Mouse (Mus musculus) hindbrain, postnatal 0 days (tissue): ENCODE data around the gene 4921536K21Rik. TPM values are rescaled to one million over a fixed set of nuclear protein-coding genes. Genes with fewer than 3 reads are reported as not detected.

Experiments
- ATAC-seq: fragments of 200-750 bp; cut with Nextera tagmentation; 2 replicates; pipeline ENCODE4 v1.8.0; 2017; ENCODE audit warnings: mild to moderate bottlenecking, moderate TSS enrichment, moderate library complexity
- DNase-seq: peaks from one replicate; pipeline ENCODE4 v3.0.0-alpha.2; 2015; ENCODE audit warnings: low spot score
- H3K27ac ChIP-seq: fragments of 300-500 bp; sonication (generic); 2 replicates; pipeline ENCODE4 v1.5.1; 2014; ENCODE audit warnings: mild to moderate bottlenecking
- H3K27me3 ChIP-seq: fragments of 300-500 bp; sonication (generic); 2 replicates; pipeline ENCODE4 v1.6.1; 2014; ENCODE audit warnings: low read length, mixed read lengths; ENCODE audit not compliant: insufficient read depth
- H3K36me3 ChIP-seq: fragments of 300-500 bp; sonication (generic); 2 replicates; pipeline ENCODE4 v1.6.1; 2014; ENCODE audit warnings: low read length, mixed read lengths; ENCODE audit not compliant: insufficient read depth
- H3K4me1 ChIP-seq: fragments of 300-500 bp; sonication (generic); 2 replicates; pipeline ENCODE4 v1.6.1; 2014; ENCODE audit warnings: antibody characterized with exemption, low read length, mixed read lengths; ENCODE audit not compliant: insufficient read depth
- H3K4me2 ChIP-seq: fragments of 300-500 bp; sonication (generic); 2 replicates; pipeline ENCODE4 v1.6.1; 2014; ENCODE audit warnings: low read depth, mild to moderate bottlenecking, low read length, moderate library complexity, mixed read lengths
- H3K4me3 ChIP-seq: fragments of 300-500 bp; sonication (generic); 2 replicates; pipeline ENCODE4 v1.5.1; 2014; ENCODE audit warnings: low read length
- H3K9ac ChIP-seq: fragments of 300-500 bp; sonication (generic); replicated peaks from 2 replicates; pipeline ENCODE4 v1.6.1; 2014; ENCODE audit warnings: mild to moderate bottlenecking, low read length, moderate library complexity, mixed read lengths
- H3K9me3 ChIP-seq: fragments of 300-500 bp; sonication (generic); 2 replicates; pipeline ENCODE4 v1.6.1; 2016; ENCODE audit warnings: low read length, mixed read lengths
- CTCF ChIP-seq: IDR thresholded peaks from 2 replicates; pipeline ENCODE4 v1.5.1; 2016; ENCODE audit warnings: antibody characterized with exemption, control low read depth, low read depth
- WGBS: fragments of 180-500 bp; shearing (Covaris S2); extraction: QIAGEN DNeasy Blood & Tissue Kit; methylation state at CpG from one replicate; pipeline ENCODE4 v1.1.7; 2014; 5-methylcytosine and 5-hydroxymethylcytosine counted together
- polyA plus RNA-seq: library from polyadenylated mRNA; unstranded; fragments of >200 nt; fragmentation: Nextera tagmentation; extraction: Ambion mirVana; gene quantifications from 2 replicates; pipeline ENCODE4 v1.2.1, GENCODE M21; 2015
- total RNA-seq: library from RNA; depleted of rRNA; stranded (reverse); fragments of >200 nt; gene quantifications from 2 replicates; pipeline ENCODE4 v1.2.3, GENCODE M21; 2014; rRNA removed

4921536K21Rik gene
- total and polyA plus RNA-seq, 2 experiments from 2014 or later, result 0.21 to 0.41 TPM

GRCm38 (mm10) chr11:3851872-3852271 is 43.0 kb downstream of the 4921536K21Rik start:
- 69% methylated on average over 4 of the region's 4 CpGs for WGBS
- DNase-seq, result no peak
- TF ChIP-seq CTCF, result no peak
- no peak for ATAC-seq
- Histone ChIP-seq H3K9ac (no peak overlapping the region), H3K27ac (no peak overlapping the region), H3K4me3 (no peak overlapping the region), H3K4me1 (no peaks in the 10 kb centered on the region), H3K4me2 (no peak overlapping the region), H3K9me3 (no peaks in the 10 kb centered on the region), H3K36me3 (no peaks in the 10 kb centered on the region), H3K27me3 (no peaks in the 10 kb centered on the region)

- no peak overlapping the region for H3K4me3 ChIP-seq
- no peak for ATAC-seq
- H3K27me3 ChIP-seq, result no peaks in the 10 kb centered on the region
- TF ChIP-seq CTCF, result no peak
- H3K27ac ChIP-seq, result peak overlapping the region; percentile 45; the same call in 1 of the 2 replicates
- DNase-seq, result no peak
- no peak overlapping the region for H3K9ac ChIP-seq
- no peaks in the 10 kb centered on the region for H3K36me3 ChIP-seq
- 65% methylated on average over 5 of the region's 5 CpGs for WGBS
- H3K9me3 ChIP-seq, result no peaks in the 10 kb centered on the region
- no peaks in the 10 kb centered on the region for H3K4me1 ChIP-seq
- H3K4me2 ChIP-seq, result no peak overlapping the region
Measured at GRCm38 (mm10) chr11:3850746-3851277, 44.1 kb downstream of the 4921536K21Rik start.

- 62% methylated on average over 2 of the region's 2 CpGs for WGBS
- ATAC-seq, result peak; percentile 21; the same call in 1 of the 2 replicates
- TF ChIP-seq CTCF, result no peak
Measured at GRCm38 (mm10) chr11:3850315-3850614, 44.6 kb downstream of the 4921536K21Rik start.

GRCm38 (mm10) chr11:3849469-3850314 is 45.2 kb downstream of the 4921536K21Rik start:
- H3K9me3 ChIP-seq, result no peaks in the 10 kb centered on the region
- H3K4me2 ChIP-seq, result no peak overlapping the region
- WGBS, result 70% methylated on average over 15 of the region's 15 CpGs
- ATAC-seq, result peak; percentile 58; the same call in 1 of the 2 replicates
- H3K27ac ChIP-seq, result peak overlapping the region; percentile 59
- no peak for TF ChIP-seq CTCF
- H3K9ac ChIP-seq, result no peak overlapping the region
- no peaks in the 10 kb centered on the region for H3K36me3 ChIP-seq
- H3K4me1 ChIP-seq, result no peaks in the 10 kb centered on the region
- no peaks in the 10 kb centered on the region for H3K27me3 ChIP-seq
- no peak overlapping the region for H3K4me3 ChIP-seq
- DNase-seq, result peak; percentile 23

More at GRCm38 (mm10) chr11:3850315-3850614, 44.6 kb downstream of the 4921536K21Rik start:
- no peak overlapping the region for H3K9ac ChIP-seq
- peak overlapping the region; percentile 59 for H3K27ac ChIP-seq
- H3K27me3 ChIP-seq, result no peaks in the 10 kb centered on the region
- no peaks in the 10 kb centered on the region for H3K4me1 ChIP-seq
- H3K4me3 ChIP-seq, result no peak overlapping the region
- no peak overlapping the region for H3K4me2 ChIP-seq
- H3K36me3 ChIP-seq, result no peaks in the 10 kb centered on the region
- no peaks in the 10 kb centered on the region for H3K9me3 ChIP-seq
- no peak for DNase-seq

- Histone ChIP-seq H3K4me2 (no peak overlapping the region), H3K36me3 (no peaks in the 10 kb centered on the region), H3K9me3 (no peaks in the 10 kb centered on the region), H3K4me1 (no peaks in the 10 kb centered on the region), H3K27me3 (no peaks in the 10 kb centered on the region), H3K27ac (no peak overlapping the region), H3K9ac (no peak overlapping the region), H3K4me3 (no peak overlapping the region)
- WGBS, result 42% methylated on average over 2 of the region's 2 CpGs
- no peak for ATAC-seq
- no peak for TF ChIP-seq CTCF
- DNase-seq, result no peak
Measured at GRCm38 (mm10) chr11:3846351-3846750, 48.5 kb downstream of the 4921536K21Rik start.

GRCm38 (mm10) chr11:3843943-3844734 is 50.8 kb downstream of the 4921536K21Rik start:
- H3K9me3 ChIP-seq, result no peaks in the 10 kb centered on the region
- H3K27me3 ChIP-seq, result no peaks in the 10 kb centered on the region
- H3K4me1 ChIP-seq, result no peaks in the 10 kb centered on the region
- no peaks in the 10 kb centered on the region for H3K36me3 ChIP-seq
- ATAC-seq (no peak), DNase-seq (no peak)
- H3K9ac ChIP-seq, result no peak overlapping the region
- H3K4me3 ChIP-seq, result no peak overlapping the region
- no peak overlapping the region for H3K4me2 ChIP-seq
- 67% methylated on average over 17 of the region's 17 CpGs for WGBS
- no peak for TF ChIP-seq CTCF
- no peak overlapping the region for H3K27ac ChIP-seq

Other genes starting within 250 kb of the 4921536K21Rik start
- gene Morc2a, start 245.9 kb downstream of the 4921536K21Rik start, total RNA-seq, result 34.9 and 36.2 TPM in 2 replicates
- 17.1 and 17.7 TPM in 2 replicates for gene Morc2a, start 245.9 kb downstream of the 4921536K21Rik start, polyA plus RNA-seq
- gene Osbp2, start 31.2 kb downstream of the 4921536K21Rik start, total RNA-seq, result 78.3 and 87.5 TPM in 2 replicates
- gene Osbp2, start 31.2 kb downstream of the 4921536K21Rik start, polyA plus RNA-seq, result 33.8 and 39.7 TPM in 2 replicates
- 14.4 and 16.9 TPM in 2 replicates for gene Dusp18, start 142 bp upstream of the 4921536K21Rik start, total RNA-seq
- gene Dusp18, start 142 bp upstream of the 4921536K21Rik start, polyA plus RNA-seq, result 15.4 and 16.3 TPM in 2 replicates
- gene Slc35e4, start 19.6 kb upstream of the 4921536K21Rik start, total RNA-seq, result 48.6 and 52.4 TPM in 2 replicates
- gene Slc35e4, start 19.6 kb upstream of the 4921536K21Rik start, polyA plus RNA-seq, result 23.5 and 25.8 TPM in 2 replicates
- gene Tcn2, start 37.1 kb upstream of the 4921536K21Rik start, total RNA-seq, result 35.8 and 39.4 TPM in 2 replicates
- gene Tcn2, start 37.1 kb upstream of the 4921536K21Rik start, polyA plus RNA-seq, result 29.3 and 30.8 TPM in 2 replicates
- gene Pes1, start 68.9 kb upstream of the 4921536K21Rik start, total RNA-seq, result 35.9 and 36.4 TPM in 2 replicates
- gene Pes1, start 68.9 kb upstream of the 4921536K21Rik start, polyA plus RNA-seq, result 44.5 and 46.8 TPM in 2 replicates
- gene 4930556J24Rik, start 81.7 kb upstream of the 4921536K21Rik start, total RNA-seq, result not detected in 2 replicates
- gene 4930556J24Rik, start 81.7 kb upstream of the 4921536K21Rik start, polyA plus RNA-seq, result 0.25 and 0.35 TPM in 2 replicates
- 30.3 and 34.6 TPM in 2 replicates for gene Gal3st1, start 88.5 kb upstream of the 4921536K21Rik start, total RNA-seq
- gene Gal3st1, start 88.5 kb upstream of the 4921536K21Rik start, polyA plus RNA-seq, result 18.5 and 18.8 TPM in 2 replicates
- gene Sec14l4, start 136.4 kb upstream of the 4921536K21Rik start, total RNA-seq, result not detected in 2 replicates
- gene Sec14l4, start 136.4 kb upstream of the 4921536K21Rik start, polyA plus RNA-seq, result not detected in 2 replicates
- gene Sec14l3, start 169.7 kb upstream of the 4921536K21Rik start, total RNA-seq, result 0.36 and 1.6 TPM in 2 replicates
- gene Sec14l3, start 169.7 kb upstream of the 4921536K21Rik start, polyA plus RNA-seq, result 1.7 and 1.8 TPM in 2 replicates
- 14.8 and 20.4 TPM in 2 replicates for gene Mtfp1, start 200.3 kb upstream of the 4921536K21Rik start, total RNA-seq
- gene Mtfp1, start 200.3 kb upstream of the 4921536K21Rik start, polyA plus RNA-seq, result 17.7 TPM in 2 replicates
- gene Sec14l2, start 228.3 kb upstream of the 4921536K21Rik start, total RNA-seq, result 13.4 and 13.9 TPM in 2 replicates
- gene Sec14l2, start 228.3 kb upstream of the 4921536K21Rik start, polyA plus RNA-seq, result 8.1 and 9.5 TPM in 2 replicates
- gene Rnf215, start 240.1 kb upstream of the 4921536K21Rik start, total RNA-seq, result 84.3 and 90.4 TPM in 2 replicates
- gene Rnf215, start 240.1 kb upstream of the 4921536K21Rik start, polyA plus RNA-seq, result 49.7 and 51.0 TPM in 2 replicates